Mouse (Mus musculus) embryonic facial prominence, embryonic 15.5 days (tissue): ENCODE measurements at regions not wholly inside any gene's neighbourhood (a gene's known extent, or its start where the extent isn't known, plus 50 kb on each side); places are given as distances from the start of the nearest gene placed in this dataset.

Experiments used
- ATAC-seq: fragments of 200-750 bp; cut with Nextera tagmentation; 2 replicates; pipeline ENCODE4 v1.8.0; 2017; ENCODE audit warnings: low read depth, moderate TSS enrichment; ENCODE audit not compliant: insufficient number of reproducible peaks, low FRiP score, low TSS enrichment
- H3K27ac ChIP-seq: fragments of 300-500 bp; sonication (generic); replicated peaks from 2 replicates; pipeline ENCODE4 v1.5.1; 2015; ENCODE audit warnings: mild to moderate bottlenecking, inconsistent platforms
- H3K27me3 ChIP-seq: fragments of 300-500 bp; sonication (generic); 2 replicates; pipeline ENCODE4 v1.6.1; 2015; ENCODE audit warnings: inconsistent platforms
- H3K36me3 ChIP-seq: fragments of 300-500 bp; sonication (generic); 2 replicates; pipeline ENCODE4 v1.6.1; 2015; ENCODE audit warnings: mild to moderate bottlenecking, inconsistent platforms
- H3K4me1 ChIP-seq: fragments of 300-500 bp; sonication (generic); 2 replicates; pipeline ENCODE4 v1.6.1; 2015; ENCODE audit warnings: inconsistent platforms
- H3K4me2 ChIP-seq: fragments of 300-500 bp; sonication (generic); replicated peaks from 2 replicates; pipeline ENCODE4 v1.6.1; 2015; ENCODE audit warnings: mild to moderate bottlenecking, inconsistent platforms
- H3K4me3 ChIP-seq: fragments of 300-500 bp; sonication (generic); replicated peaks from 2 replicates; pipeline ENCODE4 v1.5.1; 2015; ENCODE audit warnings: mild to moderate bottlenecking, inconsistent platforms
- H3K9ac ChIP-seq: fragments of 300-500 bp; sonication (generic); 2 replicates; pipeline ENCODE4 v1.6.1; 2015; ENCODE audit warnings: inconsistent platforms
- H3K9me3 ChIP-seq: fragments of 300-500 bp; sonication (generic); replicated peaks from 2 replicates; pipeline ENCODE4 v1.6.1; 2016; ENCODE audit warnings: inconsistent platforms
- WGBS: fragments of 180-500 bp; shearing (Covaris S2); methylation state at CpG from one replicate; pipeline ENCODE4 v1.1.7; 2015; 5-methylcytosine and 5-hydroxymethylcytosine counted together

- H3K4me3 ChIP-seq = no peak overlapping the region
- H3K27ac ChIP-seq = no peak overlapping the region
- no peak overlapping the region for H3K9ac ChIP-seq
- no peaks in the 10 kb centered on the region for H3K9me3 ChIP-seq
- 46% methylated on average over 2 of the region's 2 CpGs for WGBS
- H3K4me1 ChIP-seq = no peaks in the 10 kb centered on the region
- no peaks in the 10 kb centered on the region for H3K36me3 ChIP-seq
- no peaks in the 10 kb centered on the region for H3K27me3 ChIP-seq
- no peak overlapping the region for H3K4me2 ChIP-seq
- ATAC-seq = no peak
Measured at GRCm38 (mm10) chr3:151182132-151182531, 255.6 kb upstream of the Adgrl4 start.

GRCm38 (mm10) chr3:151192092-151192491, 245.6 kb upstream of the Adgrl4 start:
- no peaks in the 10 kb centered on the region for H3K36me3 ChIP-seq
- 80% methylated on average over 2 of the region's 2 CpGs for WGBS

DNA sequence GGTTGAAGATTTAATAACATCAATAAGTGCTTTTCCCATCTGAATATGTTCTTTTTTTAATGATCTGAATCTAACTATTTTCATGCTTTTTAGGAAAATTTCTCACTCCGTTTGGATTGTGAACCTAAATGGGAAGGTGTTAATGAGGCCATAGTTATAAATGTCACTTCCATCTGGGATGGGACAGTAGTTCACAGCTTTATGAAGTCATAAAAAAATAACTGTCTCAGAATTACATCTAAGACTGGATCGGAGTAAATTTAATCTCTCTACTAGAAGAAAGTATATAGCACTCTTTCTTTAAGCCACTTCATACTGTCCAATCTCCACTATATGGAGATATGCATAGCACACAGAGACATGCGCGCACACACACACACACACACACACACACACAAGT, 226.7 kb upstream of the Adgrl4 start:
- ATAC-seq = no peak
- Histone ChIP-seq H3K4me1 (no peaks in the 10 kb centered on the region), H3K9me3 (no peaks in the 10 kb centered on the region), H3K27me3 (no peaks in the 10 kb centered on the region), H3K4me3 (no peak overlapping the region), H3K9ac (no peak overlapping the region), H3K36me3 (no peaks in the 10 kb centered on the region), H3K4me2 (no peak overlapping the region), H3K27ac (no peak overlapping the region)
- WGBS = 87% methylated on average over 4 of the region's 4 CpGs

More at GRCm38 (mm10) chr3:151192092-151192491, 245.6 kb upstream of the Adgrl4 start:
- Histone ChIP-seq H3K27me3 (no peaks in the 10 kb centered on the region), H3K9ac (no peak overlapping the region), H3K27ac (no peak overlapping the region), H3K4me1 (no peaks in the 10 kb centered on the region), H3K4me3 (no peak overlapping the region), H3K9me3 (no peaks in the 10 kb centered on the region), H3K4me2 (no peak overlapping the region)
- no peak for ATAC-seq

- Histone ChIP-seq H3K9me3 (no peaks in the 10 kb centered on the region), H3K4me1 (no peaks in the 10 kb centered on the region), H3K36me3 (no peaks in the 10 kb centered on the region), H3K9ac (no peak overlapping the region), H3K27me3 (no peaks in the 10 kb centered on the region), H3K4me3 (no peak overlapping the region), H3K27ac (no peak overlapping the region), H3K4me2 (no peak overlapping the region)
- WGBS = 50% methylated on average over 3 of the region's 3 CpGs
- ATAC-seq = no peak
Measured at GRCm38 (mm10) chr3:151216764-151217502, 220.8 kb upstream of the Adgrl4 start.

DNA sequence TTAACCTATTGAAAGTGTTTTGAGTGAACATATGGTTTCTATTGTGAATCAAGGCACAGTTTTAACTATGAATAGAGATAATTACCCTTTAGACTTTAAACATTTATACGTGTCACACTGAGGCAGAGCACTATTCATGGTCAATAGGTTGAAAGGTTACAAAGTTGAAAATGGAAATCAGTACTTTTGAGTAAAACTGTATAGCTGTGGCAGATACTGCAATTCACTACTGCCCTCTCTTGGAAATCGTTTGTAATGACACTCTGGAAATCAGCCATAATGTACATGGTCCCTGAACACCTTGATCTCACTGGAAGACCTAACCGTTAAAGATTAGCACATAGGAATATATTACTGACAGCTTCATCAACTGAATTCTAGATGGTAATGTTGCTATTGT, 215.3 kb upstream of the Adgrl4 start:
- no peaks in the 10 kb centered on the region for H3K27me3 ChIP-seq
- no peak overlapping the region for H3K9ac ChIP-seq
- H3K4me3 ChIP-seq = no peak overlapping the region
- no peak overlapping the region for H3K27ac ChIP-seq
- ATAC-seq = no peak
- H3K4me1 ChIP-seq = no peaks in the 10 kb centered on the region
- WGBS = 10% methylated on average over 3 of the region's 3 CpGs
- no peak overlapping the region for H3K4me2 ChIP-seq
- no peaks in the 10 kb centered on the region for H3K9me3 ChIP-seq
- no peaks in the 10 kb centered on the region for H3K36me3 ChIP-seq

GRCm38 (mm10) chr3:151252458-151252857, 185.2 kb upstream of the Adgrl4 start:
- H3K4me1 ChIP-seq = no peaks in the 10 kb centered on the region
- H3K27ac ChIP-seq = no peak overlapping the region
- no peak overlapping the region for H3K4me2 ChIP-seq
- H3K27me3 ChIP-seq = no peaks in the 10 kb centered on the region
- WGBS = 77% methylated on average over 2 of the region's 2 CpGs
- ATAC-seq = no peak
- H3K4me3 ChIP-seq = no peak overlapping the region
- no peaks in the 10 kb centered on the region for H3K9me3 ChIP-seq
- H3K9ac ChIP-seq = no peak overlapping the region
- no peaks in the 10 kb centered on the region for H3K36me3 ChIP-seq

GRCm38 (mm10) chr3:151262821-151263220, 174.9 kb upstream of the Adgrl4 start:
- Histone ChIP-seq H3K4me3 (no peak overlapping the region), H3K27me3 (no peaks in the 10 kb centered on the region), H3K4me1 (no peaks in the 10 kb centered on the region), H3K9me3 (no peaks in the 10 kb centered on the region), H3K27ac (no peak overlapping the region), H3K36me3 (no peaks in the 10 kb centered on the region), H3K4me2 (no peak overlapping the region), H3K9ac (no peak overlapping the region)
- 74% methylated on average over 3 of the region's 3 CpGs for WGBS
- no peak for ATAC-seq

- no peaks in the 10 kb centered on the region for H3K4me1 ChIP-seq
- no peak overlapping the region for H3K27ac ChIP-seq
- H3K36me3 ChIP-seq = no peaks in the 10 kb centered on the region
- WGBS = 27% methylated on average over 2 of the region's 2 CpGs
- no peak overlapping the region for H3K9ac ChIP-seq
- H3K9me3 ChIP-seq = no peaks in the 10 kb centered on the region
- H3K4me3 ChIP-seq = no peak overlapping the region
- no peaks in the 10 kb centered on the region for H3K27me3 ChIP-seq
- no peak for ATAC-seq
- no peak overlapping the region for H3K4me2 ChIP-seq
Measured at GRCm38 (mm10) chr3:151265658-151266057, 172.0 kb upstream of the Adgrl4 start.

- Histone ChIP-seq H3K9me3 (no peaks in the 10 kb centered on the region), H3K4me1 (no peaks in the 10 kb centered on the region), H3K9ac (no peak overlapping the region), H3K27ac (no peak overlapping the region), H3K4me2 (no peak overlapping the region), H3K36me3 (no peaks in the 10 kb centered on the region), H3K4me3 (no peak overlapping the region), H3K27me3 (no peaks in the 10 kb centered on the region)
- WGBS = 78% methylated on average over 2 of the region's 2 CpGs
- no peak for ATAC-seq
Measured at GRCm38 (mm10) chr3:151269514-151269913, 168.2 kb upstream of the Adgrl4 start.

GRCm38 (mm10) chr3:151283829-151284228, 153.9 kb upstream of the Adgrl4 start:
- no peak overlapping the region for H3K27ac ChIP-seq
- 86% methylated on average over 1 of the region's 1 CpGs for WGBS
- no peak overlapping the region for H3K9ac ChIP-seq
- no peak for ATAC-seq
- H3K4me3 ChIP-seq = no peak overlapping the region
- no peaks in the 10 kb centered on the region for H3K36me3 ChIP-seq
- H3K9me3 ChIP-seq = no peaks in the 10 kb centered on the region
- no peak overlapping the region for H3K4me2 ChIP-seq
- no peaks in the 10 kb centered on the region for H3K27me3 ChIP-seq
- H3K4me1 ChIP-seq = no peaks in the 10 kb centered on the region

- no peaks in the 10 kb centered on the region for H3K36me3 ChIP-seq
- H3K4me1 ChIP-seq = no peaks in the 10 kb centered on the region
- no peaks in the 10 kb centered on the region for H3K27me3 ChIP-seq
- no peak overlapping the region for H3K9ac ChIP-seq
- H3K9me3 ChIP-seq = no peaks in the 10 kb centered on the region
- H3K4me3 ChIP-seq = no peak overlapping the region
- H3K27ac ChIP-seq = no peak overlapping the region
- no peak; the same call in 1 of the 2 replicates for ATAC-seq
- 58% methylated on average over 11 of the region's 11 CpGs for WGBS
- H3K4me2 ChIP-seq = no peak overlapping the region
Measured at GRCm38 (mm10) chr3:151293981-151294605, 143.6 kb upstream of the Adgrl4 start.

GRCm38 (mm10) chr3:151294606-151295005, 143.1 kb upstream of the Adgrl4 start:
- Histone ChIP-seq H3K9ac (no peak overlapping the region), H3K4me3 (no peak overlapping the region), H3K4me1 (no peaks in the 10 kb centered on the region), H3K27ac (no peak overlapping the region), H3K9me3 (no peaks in the 10 kb centered on the region), H3K36me3 (no peaks in the 10 kb centered on the region), H3K27me3 (no peaks in the 10 kb centered on the region), H3K4me2 (no peak overlapping the region)
- WGBS = 80% methylated on average over 7 of the region's 7 CpGs
- ATAC-seq = no peak
